Mouse (Mus musculus) olfactory bulb, adult 2 months (tissue): ENCODE results near the gene Crb2. TPM values are rescaled to one million over a fixed set of nuclear protein-coding genes. Genes with fewer than 3 reads are reported as not detected.

Source experiments
- H3K27ac ChIP-seq: fragments of 200-500 bp; 2 replicates; pipeline ENCODE4 v1.5.1; 2012; ENCODE audit warnings: low read depth, low read length; ENCODE audit not compliant: insufficient read depth
- H3K4me1 ChIP-seq: fragments of 200-500 bp; 2 replicates; pipeline ENCODE4 v1.6.1; 2012; ENCODE audit warnings: low read length; ENCODE audit not compliant: control insufficient read depth, insufficient read depth
- H3K4me3 ChIP-seq: fragments of 200-500 bp; 2 replicates; pipeline ENCODE4 v1.5.1; 2012; ENCODE audit warnings: mild to moderate bottlenecking, low read depth, low read length, moderate library complexity; ENCODE audit not compliant: insufficient read depth
- CTCF ChIP-seq: fragments of 200-500 bp; IDR thresholded peaks from 2 replicates; pipeline ENCODE4 v1.5.1; 2012; ENCODE audit warnings: low read depth, mild to moderate bottlenecking, low read length, moderate library complexity; ENCODE audit not compliant: insufficient read depth
- POLR2A ChIP-seq: fragments of 200-500 bp; IDR thresholded peaks from 2 replicates; pipeline ENCODE4 v1.6.1; 2012; ENCODE audit warnings: mild to moderate bottlenecking, low read depth, low read length, moderate library complexity; ENCODE audit not compliant: insufficient read depth
- WGBS: fragments of 180-500 bp; shearing (Covaris S2); methylation state at CpG from one replicate; pipeline ENCODE4 v1.1.7; 2018; 5-methylcytosine and 5-hydroxymethylcytosine counted together
- polyA plus RNA-seq: library from polyadenylated mRNA; stranded (reverse); fragments of >200 nt; gene quantifications from 2 replicates; pipeline ENCODE4 v1.2.4, GENCODE M21; 2012; ENCODE audit warnings: low replicate concordance; ENCODE audit not compliant: missing spikeins, insufficient read depth, insufficient read length

Gene Crb2
- polyA plus RNA-seq, result not detected in 2 replicates

DNA sequence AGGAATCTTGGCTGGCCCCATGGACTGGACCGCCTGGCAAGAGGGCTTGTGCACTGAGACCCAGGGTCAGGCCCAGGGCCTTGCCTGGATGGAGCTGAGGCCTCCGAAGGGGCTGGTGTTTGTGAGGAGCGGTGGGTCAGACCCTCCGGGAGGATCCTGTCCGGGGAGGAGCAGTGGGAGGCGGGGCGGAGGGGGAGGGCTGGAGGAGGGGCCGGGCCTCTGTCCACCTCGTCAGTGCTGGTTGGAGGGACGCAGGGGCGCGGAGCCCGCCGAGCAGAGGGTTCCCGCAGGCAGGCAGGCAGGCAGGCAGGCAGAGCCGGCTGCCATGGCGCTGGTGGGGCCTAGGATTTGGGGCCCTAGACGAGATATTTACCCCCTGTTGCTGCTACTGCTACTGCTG, at the start of gene Crb2:
Gene Crb2 (plus strand): TSS at position 234 of the 400 bp plus-strand sequence.
- H3K4me1 ChIP-seq, result peaks cover 24% of the 10 kb centered on the region
- no peak within 1 kb of the TSS for H3K27ac ChIP-seq
- no peak within 1 kb of the TSS for H3K4me3 ChIP-seq
- 55% methylated on average over 16 of the region's 18 CpGs for WGBS
- TF ChIP-seq POLR2A, result no peak

DNA sequence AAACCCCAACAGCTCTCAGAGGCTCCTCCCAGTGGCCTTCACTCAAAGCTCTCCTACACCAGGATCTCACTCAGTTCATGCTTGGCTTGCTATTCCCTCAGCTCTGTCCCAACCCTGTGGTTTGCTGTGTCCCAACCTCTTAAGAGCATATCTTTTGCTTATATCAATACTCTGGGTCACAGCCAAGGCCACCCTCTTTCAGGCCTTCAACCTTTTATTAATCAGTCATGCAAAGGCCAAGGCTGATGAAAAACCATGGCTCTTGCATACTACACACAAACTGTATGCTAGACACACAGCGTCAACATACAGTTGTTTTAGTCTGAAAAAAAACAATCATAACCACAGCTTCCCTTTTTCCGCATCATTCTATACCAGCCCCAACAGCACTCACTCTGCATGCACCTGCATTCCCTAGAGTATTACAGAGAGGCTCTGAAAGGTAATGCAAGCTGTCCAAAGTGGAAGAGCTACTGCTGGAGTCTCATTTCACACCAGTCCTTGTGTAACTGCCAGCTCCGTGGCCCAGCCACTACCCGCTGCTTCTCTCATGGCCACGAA, 44.7 kb upstream of the Crb2 start:
- Histone ChIP-seq H3K27ac (no peak overlapping the region), H3K4me1 (peaks cover 10% of the 10 kb centered on the region), H3K4me3 (no peak overlapping the region)
- TF ChIP-seq CTCF, result no peak
- TF ChIP-seq POLR2A, result no peak
- WGBS, result 93% methylated on average over 5 of the region's 5 CpGs

DNA sequence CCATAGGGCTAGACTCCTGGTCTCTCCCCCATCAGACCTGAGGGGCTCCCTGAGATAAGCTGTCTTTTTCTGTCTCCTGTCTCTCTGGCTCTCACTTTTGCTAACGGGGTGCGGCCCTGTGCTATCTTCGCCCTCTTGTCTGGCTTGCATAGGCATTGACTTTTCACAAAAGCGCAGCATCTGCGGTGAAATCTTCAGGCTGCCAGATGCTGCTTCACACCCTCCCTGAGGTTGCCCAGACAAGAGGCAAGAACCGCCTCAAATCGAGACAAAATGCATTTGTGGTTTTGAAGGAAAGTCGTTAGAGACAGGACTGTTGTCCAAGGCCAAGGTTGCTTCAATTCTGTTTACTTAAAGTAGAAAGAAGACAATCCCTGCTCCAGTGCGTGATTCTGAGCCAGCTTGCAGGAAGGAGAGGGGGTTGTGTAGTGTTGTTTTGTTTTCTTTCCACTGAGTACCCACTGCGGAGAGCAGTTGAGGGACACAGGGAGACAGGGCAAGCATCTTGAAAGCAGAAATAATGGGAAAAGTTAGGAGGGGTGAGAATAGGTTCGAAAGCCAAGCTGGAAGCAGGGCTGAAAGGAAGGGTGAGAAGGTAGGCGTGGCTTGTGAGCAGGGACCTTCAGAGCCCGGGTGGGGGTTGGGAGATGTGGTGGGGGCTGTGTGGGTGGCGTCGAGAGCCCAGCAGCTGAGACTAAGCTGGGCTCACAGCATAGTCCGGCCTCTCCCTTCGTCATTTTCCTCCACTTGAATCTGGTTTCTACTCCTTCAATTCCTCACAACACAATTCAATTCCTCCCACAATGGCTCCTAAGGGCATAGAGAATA, 40.9 kb upstream of the Crb2 start:
- WGBS, result 11% methylated on average over 17 of the region's 17 CpGs
- no peak for TF ChIP-seq POLR2A
- H3K4me3 ChIP-seq, result no peak overlapping the region
- H3K4me1 ChIP-seq, result peaks cover 10% of the 10 kb centered on the region
- no peak overlapping the region for H3K27ac ChIP-seq

DNA sequence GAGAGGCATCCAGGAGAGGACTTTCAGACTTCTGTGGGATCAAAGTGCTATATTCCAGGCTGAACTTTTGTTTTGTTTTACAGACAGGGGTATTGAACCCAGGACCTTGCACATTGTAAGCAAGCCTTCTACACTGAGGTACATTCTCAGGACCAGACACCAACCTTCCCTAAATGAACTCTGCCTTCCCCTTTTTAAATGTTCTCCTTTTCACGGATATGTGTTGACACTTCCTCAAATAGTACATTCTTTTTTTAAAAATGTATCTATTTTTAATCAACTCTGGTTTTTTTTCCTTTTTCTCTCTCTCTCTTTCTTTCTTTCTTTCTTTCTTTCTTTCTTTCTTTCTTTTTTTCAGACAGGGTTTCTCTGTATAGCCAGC, 40.3 kb upstream of the Crb2 start:
- TF ChIP-seq POLR2A (no peak), CTCF (no peak)
- no peak overlapping the region for H3K27ac ChIP-seq
- H3K4me3 ChIP-seq, result no peak overlapping the region
- WGBS, result 33% methylated on average over 1 of the region's 1 CpGs
- peaks cover 10% of the 10 kb centered on the region for H3K4me1 ChIP-seq

DNA sequence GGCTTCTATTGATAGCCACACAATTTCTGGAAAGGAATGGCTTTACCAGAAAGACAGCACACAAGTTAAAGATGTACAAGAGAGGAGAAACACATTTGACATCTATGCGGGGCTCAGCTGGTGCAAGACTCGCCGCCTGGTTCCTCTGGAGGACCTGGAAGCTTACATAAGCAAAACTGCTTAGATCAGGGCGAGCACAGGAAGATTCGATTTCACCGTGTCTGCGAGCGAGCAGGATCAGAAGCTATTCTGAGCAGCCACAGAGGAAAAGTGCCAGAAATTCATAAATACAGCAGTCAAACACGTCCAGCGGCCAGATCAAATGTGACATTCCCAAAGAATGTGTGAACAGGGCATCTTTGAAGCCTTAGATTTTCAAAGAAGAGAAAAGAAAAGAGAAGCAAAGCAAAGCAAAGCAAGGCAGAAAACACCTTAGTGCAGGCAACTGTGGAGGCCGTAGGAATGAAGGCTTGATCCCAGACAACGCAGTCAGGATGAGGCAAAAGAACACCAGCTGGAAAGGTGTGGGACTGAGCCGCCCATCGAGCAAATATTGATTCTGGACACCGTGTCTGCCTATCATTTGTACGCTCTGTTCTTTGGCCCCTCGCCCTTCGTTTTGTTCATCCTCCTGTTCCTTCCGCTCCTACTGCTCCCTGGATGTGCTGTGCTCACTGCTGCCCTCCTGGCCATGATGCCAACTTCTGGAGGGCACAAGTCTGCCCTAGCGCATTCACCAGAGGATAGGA, 34.1 kb upstream of the Crb2 start:
- 65% methylated on average over 20 of the region's 20 CpGs for WGBS
- TF ChIP-seq POLR2A (no peak), CTCF (no peak)
- Histone ChIP-seq H3K4me3 (no peak overlapping the region), H3K27ac (no peak overlapping the region), H3K4me1 (peaks cover 9% of the 10 kb centered on the region; the same call in 1 of the 2 replicates)

DNA sequence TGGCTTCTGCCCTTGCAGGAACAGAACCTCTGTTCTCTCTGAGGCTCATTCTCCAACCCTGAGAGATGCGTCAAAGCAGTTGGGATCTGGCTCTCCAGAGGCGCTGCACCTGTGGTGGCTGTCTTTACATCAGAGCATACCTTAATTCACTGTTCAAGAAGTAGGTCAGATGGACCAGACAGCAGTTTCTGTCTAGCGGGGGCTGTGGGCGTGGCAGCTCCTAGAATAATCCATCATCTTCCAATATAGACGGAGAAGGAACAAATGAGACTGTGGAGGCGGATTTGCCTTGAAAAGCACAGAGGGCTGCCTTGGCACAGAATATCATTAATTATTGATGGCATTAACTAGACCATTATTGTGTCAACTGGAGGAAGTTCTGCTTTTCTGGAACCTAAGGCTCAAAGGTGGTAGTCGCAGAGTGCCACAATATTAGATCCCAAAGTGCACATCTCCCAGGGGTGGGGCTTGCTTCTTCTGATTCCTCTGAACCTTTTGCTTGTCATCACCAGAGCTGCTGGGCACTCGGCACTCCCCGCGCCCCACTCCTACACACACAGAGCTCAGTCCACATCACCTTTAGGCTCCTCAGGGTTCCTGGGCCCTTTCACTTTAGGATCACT, 31.2 kb upstream of the Crb2 start:
- TF ChIP-seq POLR2A (no peak), CTCF (no peak)
- no peak overlapping the region for H3K27ac ChIP-seq
- H3K4me1 ChIP-seq, result peaks cover 19% of the 10 kb centered on the region
- 63% methylated on average over 10 of the region's 10 CpGs for WGBS
- no peak overlapping the region for H3K4me3 ChIP-seq

DNA sequence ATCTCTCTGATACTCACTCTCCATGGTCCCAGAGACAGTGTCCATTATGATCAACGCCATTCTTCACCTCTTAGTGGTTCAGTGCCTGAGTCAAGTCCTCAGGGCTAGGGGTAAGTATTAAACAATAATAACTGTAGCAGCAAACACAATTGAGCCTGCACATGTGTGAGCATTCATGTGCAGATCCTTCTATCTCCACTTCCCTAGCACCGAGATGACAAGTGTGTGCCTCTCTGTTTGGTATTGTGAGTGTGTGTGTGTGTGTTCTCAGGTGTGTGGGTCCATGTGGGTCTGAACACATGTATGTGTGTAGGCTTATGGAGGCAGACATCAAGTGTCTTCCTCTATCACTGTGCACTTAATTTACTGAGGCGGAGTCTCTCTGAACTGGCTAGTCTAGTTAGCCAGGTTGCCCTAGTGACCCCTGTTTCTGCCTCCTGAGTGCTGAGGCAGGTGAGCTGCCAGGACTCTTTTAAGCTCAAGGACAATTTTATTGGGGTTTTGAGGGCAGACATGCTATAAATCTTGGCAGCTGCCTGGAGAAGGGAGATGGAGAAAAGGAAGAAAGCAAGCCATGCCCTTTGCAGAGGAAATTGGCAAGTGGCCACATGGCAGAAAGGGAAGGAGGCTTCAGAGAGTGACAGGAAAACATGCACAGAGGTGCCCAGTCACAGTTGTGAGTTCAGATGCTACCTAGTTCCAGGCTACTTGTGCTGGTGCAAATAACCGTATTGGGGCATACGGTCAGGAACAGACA, 29.6 kb upstream of the Crb2 start:
- 95% methylated on average over 5 of the region's 5 CpGs for WGBS
- TF ChIP-seq POLR2A, result no peak
- TF ChIP-seq CTCF, result no peak
- Histone ChIP-seq H3K4me3 (no peak overlapping the region), H3K4me1 (peaks cover 19% of the 10 kb centered on the region), H3K27ac (no peak overlapping the region)

DNA sequence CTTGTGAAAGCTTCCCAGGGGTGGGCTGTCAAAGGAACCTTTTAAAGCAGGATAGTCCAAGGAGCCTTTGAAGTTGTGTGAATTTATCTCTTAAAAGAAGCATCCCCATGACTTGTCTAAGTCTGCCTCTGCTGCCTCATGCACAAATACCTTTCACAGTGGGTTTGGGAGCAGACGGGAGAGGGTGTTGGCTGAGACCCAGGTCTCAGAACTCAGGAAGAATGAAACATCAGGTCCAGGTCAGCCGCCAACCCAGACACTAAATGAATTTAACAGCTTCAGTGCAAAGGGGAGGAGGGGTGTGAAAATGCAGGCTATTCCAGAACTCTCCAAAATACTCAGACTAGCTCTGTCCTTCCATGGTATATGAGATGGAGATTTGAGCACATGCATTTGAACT, 28.1 kb upstream of the Crb2 start:
- WGBS, result 80% methylated on average over 2 of the region's 2 CpGs
- H3K4me3 ChIP-seq, result no peak overlapping the region
- H3K4me1 ChIP-seq, result peaks cover 15% of the 10 kb centered on the region
- TF ChIP-seq CTCF (no peak), POLR2A (no peak)
- H3K27ac ChIP-seq, result no peak overlapping the region
